Mouse (Mus musculus) left cerebral cortex, adult 8-10 months (tissue): ENCODE data around the gene Asphd2. TPM values are rescaled to one million over a fixed set of nuclear protein-coding genes. Genes with fewer than 3 reads are reported as not detected.

ENCODE experiments used
- DNase-seq, 2 experiments: peaks; one replicate each; pipeline ENCODE4 v3.0.0; 2022; ENCODE audit warnings: low spot score in 2 of 2
- total RNA-seq, 4 experiments: library from RNA; stranded (reverse); gene quantifications; 2 replicates each; pipeline ENCODE4 v1.2.4; 2022

Gene Asphd2
- total RNA-seq, 4 experiments from 2014 or later, result 168 to 189 (median 175) TPM

- DNase-seq, result no peak
Observed at GRCm38 (mm10) chr5:112355910-112356309, 38.8 kb downstream of the Asphd2 start, which contains the start of gene Gm6583. Gm6583 (minus strand) TSS chr5:112356033.

GRCm38 (mm10) chr5:112355493-112355892, 39.2 kb downstream of the Asphd2 start:
- no peak for DNase-seq

GRCm38 (mm10) chr5:112349169-112349568, 45.5 kb downstream of the Asphd2 start:
- DNase-seq, result no peak

- DNase-seq, result no peak
Observed at GRCm38 (mm10) chr5:112346211-112346965, 48.3 kb downstream of the Asphd2 start.

GRCm38 (mm10) chr5:112344092-112344960, 50.3 kb downstream of the Asphd2 start:
- DNase-seq, result peak in 1 of 2 experiments; percentile 79

- peak in 1 of 2 experiments; percentile 35 for DNase-seq
Observed at GRCm38 (mm10) chr5:112343205-112343595, 51.5 kb downstream of the Asphd2 start.

GRCm38 (mm10) chr5:112342463-112343204, 52.0 kb downstream of the Asphd2 start, which contains the start of the genes Srrd and Hps4:
Srrd (minus strand) TSS chr5:112343040.
Hps4 (plus strand) TSS chr5:112343083.
- DNase-seq, result peak; percentile 80 to 89

- DNase-seq, result no peak
Observed at GRCm38 (mm10) chr5:112339215-112339614, 55.5 kb downstream of the Asphd2 start.

- no peak for DNase-seq
Observed at GRCm38 (mm10) chr5:112337004-112337403, 57.7 kb downstream of the Asphd2 start.

GRCm38 (mm10) chr5:112335473-112335872, 59.2 kb downstream of the Asphd2 start:
- peak in 1 of 2 experiments; percentile 46 for DNase-seq

Other genes starting within 250 kb of the Asphd2 start
- 1 to 10 TPM in 1 of 4 experiments, under 1 TPM in 3; 0.51 to 1.5 (median 0.82) TPM for gene Cryba4, start 142.3 kb downstream of the Asphd2 start, total RNA-seq
- 1 to 10 TPM; 4.3 to 8.2 (median 5.4) TPM for gene Crybb1, start 139.1 kb downstream of the Asphd2 start, total RNA-seq
- gene Tpst2, start 118.2 kb downstream of the Asphd2 start, total RNA-seq, result 10 to 100 TPM; 33.8 to 43.3 (median 38.6) TPM
- gene Tfip11, start 68.5 kb downstream of the Asphd2 start, total RNA-seq, result 10 to 100 TPM; 43.8 to 51.8 (median 47.0) TPM
- 10 to 100 TPM; 25.8 to 27.9 (median 26.8) TPM for gene Srrd, start 51.8 kb downstream of the Asphd2 start, total RNA-seq
- 10 to 100 TPM; 23.0 to 32.2 (median 27.6) TPM for gene Hps4, start 51.8 kb downstream of the Asphd2 start, total RNA-seq
- under 1 TPM in 1 of 4 experiments, not detected in 3; 0.14 TPM for gene Gm6583, start 38.8 kb downstream of the Asphd2 start, total RNA-seq
- not detected for gene Gm6588, start 54.6 kb upstream of the Asphd2 start, total RNA-seq
- gene Sez6l, start 182.3 kb upstream of the Asphd2 start, total RNA-seq, result 100 to 1,000 TPM; 133 to 138 (median 136) TPM